Mouse (Mus musculus) R1 (cell line): Measurements from ENCODE around the gene Slc8a1.

ENCODE experiments used
- DNase-seq: peaks from one replicate; pipeline ENCODE4 v3.0.0-alpha.2; 2018; ENCODE audit warnings: low read depth, low spot score

Gene Slc8a1

GRCm38 (mm10) chr17:81427245-81427644 lies 310.9 kb downstream of the Slc8a1 start:
- no peak for DNase-seq

GRCm38 (mm10) chr17:81424256-81424912 lies 313.8 kb downstream of the Slc8a1 start:
- DNase-seq: no peak

- DNase-seq: no peak
These were observed 318.2 kb downstream of the Slc8a1 start for GRCm38 (mm10) chr17:81419802-81420459.

GRCm38 (mm10) chr17:81416361-81417114 lies 321.6 kb downstream of the Slc8a1 start:
- DNase-seq: no peak

DNA sequence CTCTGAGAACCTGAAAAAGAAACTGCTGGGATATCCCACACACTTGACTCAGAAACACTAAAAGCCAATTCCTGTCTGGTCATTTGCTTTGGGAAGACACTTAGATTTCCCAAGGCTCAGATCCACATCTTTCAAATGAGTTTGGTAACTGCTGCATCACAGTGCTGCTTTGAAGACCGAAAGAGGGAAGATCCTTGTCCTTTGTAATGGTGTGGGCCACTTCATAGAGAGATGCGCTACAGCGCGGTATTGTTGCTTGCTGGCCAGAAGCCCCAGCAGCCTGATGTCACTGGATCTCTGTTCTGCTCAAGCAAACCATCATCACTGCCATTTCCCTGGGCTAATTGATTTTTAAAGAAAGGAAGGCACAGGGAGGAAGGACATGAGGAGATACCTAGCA lies 325.4 kb downstream of the Slc8a1 start:
- no peak for DNase-seq

DNA sequence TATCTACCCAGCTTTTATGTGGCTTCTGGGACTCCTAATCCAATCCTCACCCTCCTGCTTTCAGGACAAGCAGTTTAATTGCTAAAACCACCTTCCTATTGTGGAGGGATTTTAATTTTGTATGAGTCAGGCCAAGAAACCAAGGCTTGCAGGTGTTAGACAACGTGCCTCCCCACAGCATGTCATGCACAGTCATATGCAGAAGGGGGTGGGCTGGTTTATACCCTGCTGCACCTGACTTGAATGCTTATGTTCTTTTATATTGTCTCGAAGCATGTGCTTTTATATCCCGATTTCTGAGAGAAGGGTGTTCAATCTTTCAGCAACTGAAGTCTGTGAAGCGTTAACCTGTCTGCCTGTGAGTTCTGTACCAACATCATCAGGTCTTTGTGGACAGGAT lies 334.0 kb downstream of the Slc8a1 start:
- no peak for DNase-seq

- DNase-seq: no peak
These were observed 335.1 kb downstream of the Slc8a1 start for GRCm38 (mm10) chr17:81403121-81403520.

GRCm38 (mm10) chr17:81402636-81403035 lies 335.5 kb downstream of the Slc8a1 start:
- no peak for DNase-seq

- DNase-seq: no peak
These were observed 337.8 kb downstream of the Slc8a1 start for GRCm38 (mm10) chr17:81400377-81400776.

DNA sequence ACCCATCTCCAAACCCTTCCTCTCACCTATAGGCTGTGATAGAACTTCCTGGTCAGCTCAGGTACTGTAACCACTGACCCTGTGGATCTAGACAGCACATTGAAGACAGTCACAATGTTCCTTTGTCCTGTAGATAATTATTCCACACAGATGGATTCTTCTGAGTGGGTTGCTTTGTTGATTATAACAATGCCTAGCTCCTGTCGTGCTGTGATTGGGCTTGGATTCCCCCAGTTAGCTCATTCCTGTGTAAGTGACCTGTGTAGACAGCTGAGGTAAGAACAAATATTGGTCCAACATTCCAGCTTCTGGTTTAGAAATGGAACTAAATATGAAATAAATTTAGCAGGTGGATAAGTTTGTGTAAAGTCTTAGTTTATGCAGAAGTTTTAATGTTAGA lies 340.7 kb downstream of the Slc8a1 start:
- DNase-seq: no peak

GRCm38 (mm10) chr17:81394124-81394523 lies 344.1 kb downstream of the Slc8a1 start:
- no peak for DNase-seq

DNA sequence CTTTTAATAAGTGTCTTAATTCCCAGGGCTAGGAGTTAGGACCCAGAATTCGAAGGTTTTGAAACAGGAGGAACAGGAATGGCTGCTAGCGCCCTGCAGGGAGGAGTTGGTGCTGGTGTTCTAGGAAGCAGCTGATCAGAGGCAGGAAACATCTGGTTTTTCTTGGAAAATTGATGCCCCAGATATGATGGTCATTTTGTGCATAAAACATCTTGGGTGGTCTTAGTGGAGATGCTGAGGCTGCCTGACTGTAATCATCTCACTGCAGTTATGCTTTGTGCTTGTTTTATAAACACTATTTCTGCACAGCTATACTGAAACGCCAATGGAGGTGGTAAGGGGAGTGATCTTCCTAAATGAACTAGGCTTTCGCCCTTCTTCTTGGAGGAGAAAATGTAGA lies 345.1 kb downstream of the Slc8a1 start:
- no peak for DNase-seq

DNA sequence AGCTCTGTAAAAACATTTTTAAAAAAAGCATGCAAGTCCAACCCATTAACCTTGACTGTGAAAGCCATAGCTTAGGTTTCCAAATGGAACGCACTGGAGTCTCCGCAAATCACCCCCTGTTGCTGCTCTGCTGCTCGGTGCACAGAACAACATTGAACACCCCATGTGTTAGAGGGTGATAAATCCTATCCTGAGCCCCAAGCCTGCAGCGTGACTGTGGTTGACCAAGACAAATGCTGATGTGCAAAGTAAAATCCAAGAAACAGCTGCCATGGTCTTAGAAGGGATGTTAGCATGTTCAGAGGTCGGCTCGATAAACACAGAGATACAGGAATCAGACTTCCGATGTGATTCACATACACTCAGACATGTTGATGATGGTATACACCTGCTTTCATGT lies 346.7 kb downstream of the Slc8a1 start:
- DNase-seq: no peak

- DNase-seq: no peak
These were observed 347.4 kb downstream of the Slc8a1 start for GRCm38 (mm10) chr17:81390790-81391189.

DNA sequence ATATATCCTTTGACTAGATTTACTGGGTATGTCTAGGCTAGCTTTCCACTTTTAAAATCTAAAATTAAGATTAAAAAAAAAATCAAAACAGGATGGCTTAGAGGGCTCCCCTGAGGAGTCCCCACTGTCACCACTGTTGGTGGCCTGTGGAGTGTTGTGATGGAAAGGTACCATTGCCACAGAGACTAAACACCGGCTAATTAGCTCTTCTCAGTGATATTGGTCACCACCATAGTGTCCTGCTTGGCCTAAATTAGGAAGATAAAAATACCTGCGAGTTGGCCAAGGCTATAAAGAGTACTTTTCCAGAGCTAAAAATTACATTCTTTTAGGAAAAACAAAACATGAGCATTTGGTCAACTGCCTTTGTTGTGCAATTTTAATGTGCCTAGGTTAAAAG lies 352.1 kb downstream of the Slc8a1 start:
- no peak for DNase-seq

DNA sequence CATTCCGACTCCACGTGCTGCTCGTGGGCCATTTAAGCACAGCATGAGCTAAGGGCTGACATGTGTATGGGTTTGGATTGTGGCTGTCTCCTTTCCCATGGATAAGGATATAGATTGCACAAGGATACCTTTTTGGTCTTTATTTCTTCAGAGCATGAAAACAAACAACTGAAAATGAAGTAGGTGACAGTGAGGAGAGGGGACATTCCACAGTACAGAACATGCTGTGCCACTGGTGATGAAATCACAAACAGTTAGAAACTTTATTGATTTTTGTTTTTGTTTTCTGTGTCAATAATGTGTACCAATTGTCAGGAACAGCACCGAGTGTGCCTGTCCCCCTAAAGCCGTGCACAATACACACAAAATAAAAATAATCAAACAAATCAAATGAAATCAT lies 352.7 kb downstream of the Slc8a1 start:
- DNase-seq: no peak

DNA sequence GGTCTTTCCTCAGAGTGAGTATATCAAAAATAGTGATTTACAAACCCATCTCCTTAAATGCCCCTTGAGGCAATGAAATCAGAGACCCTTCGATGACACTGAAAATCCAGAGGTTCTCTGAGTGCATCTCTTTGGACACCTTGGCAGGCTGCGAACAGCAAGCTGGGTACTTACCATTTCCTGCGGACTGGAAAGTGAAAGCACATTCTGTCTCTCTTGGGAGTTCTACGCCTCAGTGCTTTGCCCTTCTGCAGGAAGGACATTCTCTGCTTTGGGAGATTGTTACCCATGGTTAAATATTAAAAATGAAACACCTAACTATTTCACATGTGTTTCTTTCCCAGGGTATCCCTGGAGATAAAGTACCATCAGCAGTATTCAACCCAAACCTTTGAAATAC lies 354.7 kb downstream of the Slc8a1 start:
- no peak for DNase-seq

- DNase-seq: no peak
These were observed 359.7 kb downstream of the Slc8a1 start for GRCm38 (mm10) chr17:81378436-81378835.

DNA sequence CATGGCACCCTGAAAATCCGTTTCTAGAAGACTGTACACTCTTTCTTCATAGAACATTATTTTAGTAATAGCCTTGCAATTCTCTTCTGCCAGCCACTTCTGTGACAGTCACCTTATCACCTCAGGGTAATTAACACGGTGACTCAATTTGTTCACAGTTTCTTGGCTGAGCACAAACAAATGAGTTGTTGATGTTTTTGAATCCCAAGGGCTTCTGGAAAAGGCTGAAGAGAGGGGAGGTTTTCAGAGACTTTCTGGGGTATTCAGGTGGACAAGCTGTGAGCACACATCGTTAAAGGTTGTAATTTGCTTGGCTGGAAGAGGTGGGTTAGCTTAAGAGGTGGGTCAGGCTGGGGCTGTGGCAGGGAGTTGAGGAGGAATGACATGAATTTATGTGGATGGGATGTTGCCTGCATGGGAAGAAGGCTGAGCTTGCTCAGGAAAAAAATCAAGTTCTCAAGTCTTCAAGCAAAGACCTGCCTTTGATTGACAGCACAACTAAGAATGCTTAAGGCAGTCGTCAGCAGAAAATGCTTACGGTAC lies 360.3 kb downstream of the Slc8a1 start:
- DNase-seq: no peak

- DNase-seq: no peak
These were observed 361.0 kb downstream of the Slc8a1 start for GRCm38 (mm10) chr17:81377195-81377594.

DNA sequence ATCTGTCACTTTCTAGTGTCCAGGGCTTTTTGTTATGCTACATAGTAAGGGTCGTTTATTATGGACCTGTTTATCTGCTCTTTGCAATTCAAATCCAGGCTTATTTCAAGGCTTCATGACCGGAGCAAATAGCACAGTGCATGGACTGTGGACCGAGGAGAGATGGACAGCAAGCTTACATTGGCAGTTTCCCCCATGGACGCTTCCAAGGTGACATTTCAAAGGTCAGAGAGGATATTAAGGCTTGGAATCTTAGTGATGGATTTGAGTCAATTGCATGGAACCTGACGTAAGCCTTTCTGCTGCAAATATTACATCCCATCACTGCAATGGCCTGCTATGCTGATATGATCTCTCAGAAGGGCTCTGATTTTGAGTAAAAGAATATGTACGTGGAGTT lies 362.3 kb downstream of the Slc8a1 start:
- no peak for DNase-seq

DNA sequence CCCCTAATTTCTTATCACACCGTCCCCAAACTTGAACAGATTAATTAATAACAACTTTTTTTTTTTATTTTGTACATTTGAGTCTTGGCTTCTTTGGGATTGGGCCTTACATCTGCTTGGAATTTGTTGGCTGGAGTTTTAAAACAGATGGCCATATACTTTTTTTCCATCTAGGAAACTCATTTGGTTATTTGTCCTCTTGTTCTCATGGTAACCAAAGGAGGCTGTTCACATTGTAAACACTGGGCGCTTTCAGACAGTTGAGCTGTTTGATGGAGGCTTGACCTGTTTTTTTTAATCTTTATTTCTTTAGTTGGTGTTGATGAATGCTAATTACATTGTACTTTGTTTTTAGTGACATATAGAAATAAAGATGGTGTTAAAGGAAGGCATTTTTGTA lies 369.1 kb downstream of the Slc8a1 start:
- no peak for DNase-seq

- no peak for DNase-seq
These were observed 369.7 kb downstream of the Slc8a1 start for GRCm38 (mm10) chr17:81368503-81368902.
